Mouse (Mus musculus): ENCODE measurements around the gene Elmsan1.

Gene Elmsan1

GRCm38 (mm10) chr12:84174190-84174811 is 44.4 kb downstream of the Elmsan1 start:
- no peak for DNase-seq

- DNase-seq, result no peak
These were observed 45.3 kb downstream of the Elmsan1 start for GRCm38 (mm10) chr12:84173309-84173915.

GRCm38 (mm10) chr12:84172862-84173261 is 45.8 kb downstream of the Elmsan1 start:
- DNase-seq, result no peak

GRCm38 (mm10) chr12:84172216-84172615 is 46.5 kb downstream of the Elmsan1 start:
- no peak for DNase-seq

GRCm38 (mm10) chr12:84170610-84171009 is 48.1 kb downstream of the Elmsan1 start:
- no peak for DNase-seq

GRCm38 (mm10) chr12:84165631-84166373 is 52.9 kb downstream of the Elmsan1 start:
- DNase-seq, result no peak

- DNase-seq, result no peak
These were observed 55.0 kb downstream of the Elmsan1 start for GRCm38 (mm10) chr12:84163586-84164110.

- peak; percentile 75 for DNase-seq
These were observed 55.5 kb downstream of the Elmsan1 start for GRCm38 (mm10) chr12:84163133-84163532.

GRCm38 (mm10) chr12:84161616-84162433 is 56.9 kb downstream of the Elmsan1 start:
- DNase-seq, result peak; percentile 72

- DNase-seq, result no peak
These were observed 57.6 kb downstream of the Elmsan1 start for GRCm38 (mm10) chr12:84161116-84161515.

GRCm38 (mm10) chr12:84160491-84160890 is 58.2 kb downstream of the Elmsan1 start:
- no peak for DNase-seq

- no peak for DNase-seq
These were observed 60.5 kb downstream of the Elmsan1 start for GRCm38 (mm10) chr12:84158156-84158555.

- no peak for DNase-seq
These were observed 62.5 kb downstream of the Elmsan1 start for GRCm38 (mm10) chr12:84156210-84156609.

GRCm38 (mm10) chr12:84155523-84155871 is 63.2 kb downstream of the Elmsan1 start:
- DNase-seq, result no peak

GRCm38 (mm10) chr12:84154786-84155522 is 63.7 kb downstream of the Elmsan1 start:
- DNase-seq, result no peak

GRCm38 (mm10) chr12:84153414-84153813 is 65.3 kb downstream of the Elmsan1 start:
- DNase-seq, result no peak

GRCm38 (mm10) chr12:84152352-84153190 is 66.1 kb downstream of the Elmsan1 start:
- no peak for DNase-seq

- DNase-seq, result no peak
These were observed 66.8 kb downstream of the Elmsan1 start for GRCm38 (mm10) chr12:84151911-84152310.

- DNase-seq, result no peak
These were observed 67.7 kb downstream of the Elmsan1 start for GRCm38 (mm10) chr12:84150976-84151375.

GRCm38 (mm10) chr12:84149971-84150370 is 68.7 kb downstream of the Elmsan1 start:
- DNase-seq, result no peak

- no peak for DNase-seq
These were observed 70.1 kb downstream of the Elmsan1 start for GRCm38 (mm10) chr12:84148622-84149012.

All from thymus, postnatal 4 days (tissue).